Mouse (Mus musculus) liver, embryonic 14.5 days (tissue): Measurements from ENCODE around the gene Zfp827. TPM values are rescaled to one million over a fixed set of nuclear protein-coding genes. Genes with fewer than 3 reads are reported as not detected.

ENCODE experiments used
- ATAC-seq: fragments of 200-750 bp; cut with Nextera tagmentation; 2 replicates; pipeline ENCODE4 v1.8.0; 2017; ENCODE audit warnings: moderate number of reproducible peaks, mild to moderate bottlenecking, moderate library complexity; ENCODE audit not compliant: insufficient read depth
- DNase-seq, 3 experiments: peaks; one replicate each; pipeline ENCODE4 v3.0.0-alpha.2; 2012 to 2013; ENCODE audit warnings: low read depth in 3 of 3, low spot score in 3 of 3
- H3K27ac ChIP-seq: fragments of 300-500 bp; sonication (generic); 2 replicates; pipeline ENCODE4 v1.5.1; 2014; ENCODE audit warnings: moderate library complexity, mild to moderate bottlenecking, control low read depth, inconsistent platforms
- H3K27me3 ChIP-seq: fragments of 300-500 bp; sonication (generic); 2 replicates; pipeline ENCODE4 v1.6.1; 2014; ENCODE audit warnings: mild to moderate bottlenecking, low read length, moderate library complexity; ENCODE audit not compliant: control insufficient read depth, insufficient read depth
- H3K36me3 ChIP-seq: fragments of 300-500 bp; sonication (generic); replicated peaks from 2 replicates; pipeline ENCODE4 v1.6.1; 2014; ENCODE audit warnings: low read depth; ENCODE audit not compliant: control insufficient read depth, insufficient read depth
- H3K4me1 ChIP-seq, 2 experiments: fragments of 200-500 bp in 1 of 2; fragments of 300-500 bp in 1 of 2; sonication (generic) in 1 of 2; replicated peaks; 2 replicates each; pipeline ENCODE4 v1.6.1; 2012 to 2014; ENCODE audit warnings: antibody characterized with exemption in 1 of 2, inconsistent platforms in 1 of 2, low read length in 1 of 2; ENCODE audit not compliant: control insufficient read depth in 2 of 2, insufficient read depth in 2 of 2
- H3K4me2 ChIP-seq: fragments of 300-500 bp; sonication (generic); 2 replicates; pipeline ENCODE4 v1.6.1; 2014; ENCODE audit warnings: low read depth, mild to moderate bottlenecking, control low read depth, moderate library complexity
- H3K4me3 ChIP-seq, 2 experiments: fragments of 200-500 bp in 1 of 2; fragments of 300-500 bp in 1 of 2; sonication (generic) in 1 of 2; 2 replicates each; pipeline ENCODE4 v1.5.1; 2012 to 2014; ENCODE audit warnings: low read depth in 2 of 2, low read length in 2 of 2, mild to moderate bottlenecking in 2 of 2, control low read depth in 1 of 2, inconsistent platforms in 1 of 2, moderate library complexity in 1 of 2; ENCODE audit not compliant: insufficient read depth in 1 of 2
- H3K9ac ChIP-seq: fragments of 300-500 bp; sonication (generic); replicated peaks from 2 replicates; pipeline ENCODE4 v1.6.1; 2014; ENCODE audit warnings: mild to moderate bottlenecking, control low read depth, moderate library complexity
- H3K9me3 ChIP-seq: fragments of 300-500 bp; sonication (generic); 2 replicates; pipeline ENCODE4 v1.6.1; 2016; ENCODE audit warnings: low read length, mixed read lengths; ENCODE audit not compliant: control insufficient read depth
- CTCF ChIP-seq: IDR thresholded peaks from 2 replicates; pipeline ENCODE4 v1.5.1; 2016; ENCODE audit warnings: antibody characterized with exemption, low read depth, control low read depth
- EP300 ChIP-seq: IDR thresholded peaks from 2 replicates; pipeline ENCODE4 v1.6.1; 2016; ENCODE audit warnings: antibody characterized with exemption, low read depth
- WGBS: fragments of 180-500 bp; shearing (Covaris S2); extraction: QIAGEN DNeasy Blood & Tissue Kit; methylation state at CpG from one replicate; pipeline ENCODE4 v1.1.7; 2014; ENCODE audit not compliant: insufficient replicate concordance; 5-methylcytosine and 5-hydroxymethylcytosine counted together
- polyA plus RNA-seq, 2 experiments: library from polyadenylated mRNA; depleted of rRNA in 1 of 2; stranded (reverse) in 1 of 2; unstranded in 1 of 2; fragments of >200 nt; fragmentation: Nextera tagmentation in 1 of 2; extraction: Ambion mirVana in 1 of 2; gene quantifications; 2 replicates each; pipeline versions ENCODE4 v1.2.1 to v1.2.3; 2012 to 2014

The Zfp827 gene
- polyA plus RNA-seq (2012; rRNA removed) (0.93 and 1.1 TPM in 2 replicates), polyA plus RNA-seq (2014; fragmentation: Nextera tagmentation; extraction: Ambion mirVana) (0.34 and 0.63 TPM in 2 replicates)

- no peak within 1 kb of the TSS for H3K27ac ChIP-seq
- H3K9me3 ChIP-seq, result no peaks in the 10 kb centered on the region
- H3K9ac ChIP-seq, result peak within 1 kb of the TSS; percentile 52
- H3K36me3 ChIP-seq, result no peaks in the 10 kb centered on the region
- H3K4me1 ChIP-seq, result no peaks in the 10 kb centered on the region; a peak in 1 of 4 replicates
- peak; percentile 59 for ATAC-seq
- TF ChIP-seq EP300, result 0 out of 2 replicates have a peak, but pooled peaks have one; percentile 6
- no peak for TF ChIP-seq CTCF
- WGBS, result under 1% methylated on average over 32 of the region's 32 CpGs
- H3K4me3 ChIP-seq, result peak within 1 kb of the TSS; percentile 65 to 80
- peak within 1 kb of the TSS; percentile 72 for H3K4me2 ChIP-seq
- DNase-seq, result peak in 1 of 3 experiments; percentile 37
- H3K27me3 ChIP-seq, result peaks cover 46% of the 10 kb centered on the region
Measured at GRCm38 (mm10) chr8:79027977-79028487, at the start of gene Zfp827. Gene Zfp827 (plus strand): TSS chr8:79028437.

GRCm38 (mm10) chr8:79004341-79004740, 23.9 kb upstream of the Zfp827 start:
- ATAC-seq (no peak), DNase-seq (no peak)
- Histone ChIP-seq H3K27me3 (no peaks in the 10 kb centered on the region), H3K4me2 (no peak overlapping the region), H3K36me3 (no peaks in the 10 kb centered on the region), H3K9me3 (no peaks in the 10 kb centered on the region), H3K4me1 (no peaks in the 10 kb centered on the region), H3K27ac (no peak overlapping the region), H3K4me3 (no peak overlapping the region), H3K9ac (no peak overlapping the region)
- TF ChIP-seq CTCF (no peak), EP300 (no peak)

- no peak for DNase-seq
- Histone ChIP-seq H3K36me3 (no peaks in the 10 kb centered on the region), H3K9me3 (no peaks in the 10 kb centered on the region), H3K9ac (no peak overlapping the region), H3K4me3 (no peak overlapping the region), H3K27me3 (no peaks in the 10 kb centered on the region), H3K27ac (no peak overlapping the region), H3K4me1 (no peaks in the 10 kb centered on the region), H3K4me2 (no peak overlapping the region)
- ATAC-seq, result no peak
- TF ChIP-seq EP300 (no peak), CTCF (no peak)
- 63% methylated on average over 5 of the region's 5 CpGs for WGBS
Measured at GRCm38 (mm10) chr8:79015061-79015460, 13.2 kb upstream of the Zfp827 start.

- 59% methylated on average over 4 of the region's 4 CpGs for WGBS
- H3K27ac ChIP-seq, result no peak overlapping the region
- H3K36me3 ChIP-seq, result no peaks in the 10 kb centered on the region
- no peak overlapping the region for H3K4me3 ChIP-seq
- no peak for DNase-seq
- no peak overlapping the region for H3K9ac ChIP-seq
- no peaks in the 10 kb centered on the region for H3K9me3 ChIP-seq
- no peaks in the 10 kb centered on the region for H3K4me1 ChIP-seq
- ATAC-seq, result no peak
- H3K27me3 ChIP-seq, result no peaks in the 10 kb centered on the region
- no peak overlapping the region for H3K4me2 ChIP-seq
- TF ChIP-seq EP300 (no peak), CTCF (no peak)
Measured at GRCm38 (mm10) chr8:79016076-79016475, 12.2 kb upstream of the Zfp827 start.

- DNase-seq, result no peak
- no peaks in the 10 kb centered on the region for H3K4me1 ChIP-seq
- H3K36me3 ChIP-seq, result no peaks in the 10 kb centered on the region
- no peak for TF ChIP-seq EP300
- TF ChIP-seq CTCF, result no peak
- 47% methylated on average over 6 of the region's 6 CpGs for WGBS
- no peak overlapping the region for H3K4me3 ChIP-seq
- H3K9ac ChIP-seq, result no peak overlapping the region
- H3K27ac ChIP-seq, result no peak overlapping the region
- no peaks in the 10 kb centered on the region for H3K27me3 ChIP-seq
- no peak overlapping the region for H3K4me2 ChIP-seq
- no peak for ATAC-seq
- H3K9me3 ChIP-seq, result no peaks in the 10 kb centered on the region
Measured at GRCm38 (mm10) chr8:79016583-79016982, 11.7 kb upstream of the Zfp827 start.
